Mouse (Mus musculus): Measurements from ENCODE around the gene Irx6. TPM values are rescaled to one million over a fixed set of nuclear protein-coding genes. Genes with fewer than 3 reads are reported as not detected.

Irx6 gene
- polyA plus RNA-seq, 1 experiment from 2014 or later = 0.69 TPM

GRCm38 (mm10) chr8:92671892-92672291 lies 2.2 kb upstream of the Irx6 start:
- DNase-seq (ENCODE audit: low spot score) = peak; percentile 11
- 70% methylated on average over 4 of the region's 4 CpGs for WGBS

GRCm38 (mm10) chr8:92673101-92673500 lies 987 bp upstream of the Irx6 start:
- no peak overlapping the region for H3K27ac ChIP-seq (ENCODE audit: low read depth, low read length)
- peak overlapping the region; percentile 46 for H3K4me3 ChIP-seq (ENCODE audit: low read depth, low read length)
- H3K27me3 ChIP-seq (ENCODE audit: control insufficient read depth, insufficient read depth, low read length) = peaks cover 41% of the 10 kb centered on the region
- H3K9me3 ChIP-seq (ENCODE audit: control insufficient read depth, low read length) = no peaks in the 10 kb centered on the region
- DNase-seq (ENCODE audit: low spot score) = no peak
- H3K4me1 ChIP-seq (replicated peaks; ENCODE audit: control insufficient read depth, insufficient read depth, low read length) = no peaks in the 10 kb centered on the region
- WGBS = 3% methylated on average over 11 of the region's 11 CpGs
- 0 out of 2 replicates have a peak, but pooled peaks have one; percentile 2 for ATAC-seq (ENCODE audit: low FRiP score)
- H3K9ac ChIP-seq (ENCODE audit: low read depth, low read length) = no peak overlapping the region
- peak overlapping the region; percentile 99 for H3K4me2 ChIP-seq (replicated peaks; ENCODE audit: low read depth, low read length)
- no peaks in the 10 kb centered on the region for H3K36me3 ChIP-seq (ENCODE audit: control insufficient read depth, insufficient read depth, low read length)

More at GRCm38 (mm10) chr8:92671892-92672291, 2.2 kb upstream of the Irx6 start:
- Histone ChIP-seq H3K27me3 (ENCODE audit: control insufficient read depth, insufficient read depth, low read length) (peaks cover 31% of the 10 kb centered on the region), H3K9me3 (ENCODE audit: control insufficient read depth, low read length) (no peaks in the 10 kb centered on the region), H3K4me3 (ENCODE audit: low read depth, low read length) (no peak overlapping the region), H3K36me3 (ENCODE audit: control insufficient read depth, insufficient read depth, low read length) (no peaks in the 10 kb centered on the region), H3K27ac (ENCODE audit: low read depth, low read length) (no peak overlapping the region), H3K4me1 (replicated peaks; ENCODE audit: control insufficient read depth, insufficient read depth, low read length) (no peaks in the 10 kb centered on the region), H3K9ac (ENCODE audit: low read depth, low read length) (no peak overlapping the region), H3K4me2 (replicated peaks; ENCODE audit: low read depth, low read length) (no peak overlapping the region)
- ATAC-seq (ENCODE audit: low FRiP score) = no peak

DNA sequence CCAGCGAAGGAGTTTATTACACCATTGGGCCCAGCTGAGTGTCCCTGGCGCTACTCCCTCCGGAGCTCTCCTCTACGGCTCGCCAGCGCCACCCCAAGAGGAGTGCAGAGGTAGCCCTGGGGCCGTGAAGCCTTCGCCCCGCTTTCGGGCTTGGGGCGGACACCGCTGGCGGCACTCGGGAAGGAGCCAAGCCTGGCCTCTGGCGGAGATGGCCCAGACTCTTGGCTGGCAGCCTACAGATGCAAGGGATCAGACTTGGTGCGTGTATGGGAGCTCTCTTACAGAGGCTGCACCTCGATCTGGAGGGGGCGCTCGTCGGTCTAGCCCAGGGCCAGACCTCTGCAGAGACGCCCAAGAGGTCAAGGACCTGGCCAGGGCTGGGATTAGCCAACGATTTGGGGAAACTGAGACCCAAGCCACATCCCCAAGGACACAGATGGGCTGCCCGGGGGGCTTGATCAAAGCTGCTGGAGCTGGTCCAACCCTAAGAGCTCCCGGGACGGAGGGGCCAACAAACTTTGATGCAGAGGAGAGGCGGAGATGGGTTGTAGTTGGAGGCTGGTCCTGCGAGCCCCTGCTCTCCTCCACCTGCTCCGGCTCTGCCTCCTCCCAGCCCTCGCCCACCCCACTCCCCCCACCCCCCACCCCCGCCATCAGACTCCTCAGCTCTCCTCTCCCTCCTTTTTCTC lies 389 bp upstream of the Irx6 start:
- Histone ChIP-seq H3K4me1 (replicated peaks; ENCODE audit: control insufficient read depth, insufficient read depth, low read length) (no peaks in the 10 kb centered on the region), H3K36me3 (ENCODE audit: control insufficient read depth, insufficient read depth, low read length) (no peaks in the 10 kb centered on the region), H3K4me3 (ENCODE audit: low read depth, low read length) (peak overlapping the region; percentile 46), H3K4me2 (replicated peaks; ENCODE audit: low read depth, low read length) (peak overlapping the region; percentile 99), H3K27me3 (ENCODE audit: control insufficient read depth, insufficient read depth, low read length) (peaks cover 46% of the 10 kb centered on the region), H3K27ac (ENCODE audit: low read depth, low read length) (no peak overlapping the region), H3K9ac (ENCODE audit: low read depth, low read length) (peak overlapping the region; percentile 52; the same call in 1 of the 2 replicates), H3K9me3 (ENCODE audit: control insufficient read depth, low read length) (no peaks in the 10 kb centered on the region)
- ATAC-seq (ENCODE audit: low FRiP score) = peak; percentile 82
- DNase-seq (ENCODE audit: low spot score) = peak; percentile 81
- WGBS = 0% methylated on average over 28 of the region's 30 CpGs

DNA sequence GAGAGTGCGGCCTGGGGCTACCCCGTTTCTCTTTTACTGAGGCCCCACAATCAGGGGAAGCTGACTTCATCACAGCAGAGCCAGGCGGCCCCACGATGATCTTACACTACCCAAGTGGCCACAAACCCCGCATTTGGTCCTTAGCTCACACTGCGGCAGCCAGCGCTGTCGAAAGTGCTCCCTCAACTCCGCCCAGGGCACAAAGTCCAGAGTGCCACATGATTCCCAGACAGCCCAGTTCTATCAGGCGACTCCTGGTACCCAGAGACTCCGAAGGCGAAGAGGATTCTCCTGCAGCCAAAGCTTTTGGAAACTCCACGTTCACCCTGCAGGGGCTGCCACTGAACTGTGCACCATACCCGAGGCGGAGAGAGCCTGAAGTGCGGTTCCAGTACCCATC lies 4.3 kb downstream of the Irx6 start:
- Histone ChIP-seq H3K4me3 (ENCODE audit: low read depth, low read length) (no peak overlapping the region), H3K27me3 (ENCODE audit: control insufficient read depth, insufficient read depth, low read length) (peaks cover 47% of the 10 kb centered on the region), H3K9me3 (ENCODE audit: control insufficient read depth, low read length) (no peaks in the 10 kb centered on the region), H3K4me2 (replicated peaks; ENCODE audit: low read depth, low read length) (peak overlapping the region; percentile 12; the same call in 1 of the 2 replicates), H3K36me3 (ENCODE audit: control insufficient read depth, insufficient read depth, low read length) (no peaks in the 10 kb centered on the region), H3K4me1 (replicated peaks; ENCODE audit: control insufficient read depth, insufficient read depth, low read length) (no peaks in the 10 kb centered on the region), H3K9ac (ENCODE audit: low read depth, low read length) (no peak overlapping the region), H3K27ac (ENCODE audit: low read depth, low read length) (no peak overlapping the region)
- ATAC-seq (ENCODE audit: low FRiP score) (no peak), DNase-seq (ENCODE audit: low spot score) (peak; percentile 46)
- 12% methylated on average over 16 of the region's 16 CpGs for WGBS

DNA sequence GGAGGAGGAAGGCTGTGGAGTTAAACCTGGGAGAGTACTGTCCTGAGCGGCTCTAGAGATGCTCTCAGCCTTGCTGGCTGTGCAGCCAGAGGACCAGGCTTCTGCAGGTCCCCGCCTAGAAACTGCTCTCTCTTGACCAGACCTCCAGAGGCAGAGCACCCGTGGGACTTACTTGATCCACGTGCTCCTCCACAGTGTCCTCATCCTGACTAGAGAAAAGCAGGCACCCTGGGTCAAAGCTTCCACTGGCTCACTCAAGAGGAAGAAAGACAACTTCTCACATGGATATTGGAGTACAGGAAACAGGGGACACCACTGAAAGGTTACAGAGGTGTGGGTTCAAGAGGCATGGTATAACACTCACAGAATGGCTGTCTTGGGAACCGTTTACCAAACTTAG lies 23.3 kb downstream of the Irx6 start:
- Histone ChIP-seq H3K4me1 (replicated peaks; ENCODE audit: control insufficient read depth, insufficient read depth, low read length) (no peaks in the 10 kb centered on the region), H3K9ac (ENCODE audit: low read depth, low read length) (no peak overlapping the region), H3K36me3 (ENCODE audit: control insufficient read depth, insufficient read depth, low read length) (no peaks in the 10 kb centered on the region), H3K27ac (ENCODE audit: low read depth, low read length) (no peak overlapping the region), H3K4me2 (replicated peaks; ENCODE audit: low read depth, low read length) (no peak overlapping the region), H3K27me3 (ENCODE audit: control insufficient read depth, insufficient read depth, low read length) (no peaks in the 10 kb centered on the region), H3K9me3 (ENCODE audit: control insufficient read depth, low read length) (no peaks in the 10 kb centered on the region), H3K4me3 (ENCODE audit: low read depth, low read length) (no peak overlapping the region)
- 88% methylated on average over 5 of the region's 5 CpGs for WGBS
- no peak for ATAC-seq (ENCODE audit: low FRiP score)
- DNase-seq (ENCODE audit: low spot score) = no peak

DNA sequence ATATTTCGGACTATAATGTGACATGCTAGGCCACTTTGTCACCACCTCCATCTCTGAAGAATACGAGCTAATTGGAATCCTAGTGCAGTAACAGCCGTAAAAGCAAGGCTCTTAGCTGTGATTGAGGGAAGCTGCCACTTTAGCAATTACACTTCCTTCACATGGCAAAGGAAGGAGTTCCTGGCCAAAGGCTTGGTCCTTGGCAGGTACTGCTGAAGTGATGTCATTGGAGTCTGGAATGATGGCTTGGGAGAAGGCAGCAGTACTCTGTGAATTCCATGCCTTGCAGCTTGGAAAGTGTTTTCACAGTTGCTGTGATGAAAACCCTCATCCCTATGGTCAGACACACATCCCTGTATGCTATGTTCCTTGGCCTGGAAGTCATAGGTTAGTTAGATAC lies 24.3 kb downstream of the Irx6 start:
- ATAC-seq (ENCODE audit: low FRiP score) (no peak), DNase-seq (ENCODE audit: low spot score) (no peak)
- H3K4me1 ChIP-seq (replicated peaks; ENCODE audit: control insufficient read depth, insufficient read depth, low read length) = no peaks in the 10 kb centered on the region
- H3K9me3 ChIP-seq (ENCODE audit: control insufficient read depth, low read length) = no peaks in the 10 kb centered on the region
- H3K4me3 ChIP-seq (ENCODE audit: low read depth, low read length) = no peak overlapping the region
- H3K27ac ChIP-seq (ENCODE audit: low read depth, low read length) = no peak overlapping the region
- no peak overlapping the region for H3K4me2 ChIP-seq (replicated peaks; ENCODE audit: low read depth, low read length)
- no peak overlapping the region for H3K9ac ChIP-seq (ENCODE audit: low read depth, low read length)
- H3K36me3 ChIP-seq (ENCODE audit: control insufficient read depth, insufficient read depth, low read length) = no peaks in the 10 kb centered on the region
- 79% methylated on average over 3 of the region's 3 CpGs for WGBS
- H3K27me3 ChIP-seq (ENCODE audit: control insufficient read depth, insufficient read depth, low read length) = no peaks in the 10 kb centered on the region

GRCm38 (mm10) chr8:92699922-92700540 lies 25.9 kb downstream of the Irx6 start:
- DNase-seq (ENCODE audit: low spot score) (no peak), ATAC-seq (ENCODE audit: low FRiP score) (no peak)
- Histone ChIP-seq H3K27ac (ENCODE audit: low read depth, low read length) (no peak overlapping the region), H3K4me3 (ENCODE audit: low read depth, low read length) (no peak overlapping the region), H3K27me3 (ENCODE audit: control insufficient read depth, insufficient read depth, low read length) (no peaks in the 10 kb centered on the region), H3K9ac (ENCODE audit: low read depth, low read length) (no peak overlapping the region), H3K4me1 (replicated peaks; ENCODE audit: control insufficient read depth, insufficient read depth, low read length) (no peaks in the 10 kb centered on the region), H3K36me3 (ENCODE audit: control insufficient read depth, insufficient read depth, low read length) (no peaks in the 10 kb centered on the region), H3K4me2 (replicated peaks; ENCODE audit: low read depth, low read length) (no peak overlapping the region), H3K9me3 (ENCODE audit: control insufficient read depth, low read length) (no peaks in the 10 kb centered on the region)
- 69% methylated on average over 8 of the region's 8 CpGs for WGBS

- WGBS = 81% methylated on average over 3 of the region's 3 CpGs
- no peak for ATAC-seq (ENCODE audit: low FRiP score)
- no peak for DNase-seq (ENCODE audit: low spot score)
These were observed 29.3 kb downstream of the Irx6 start for GRCm38 (mm10) chr8:92703375-92703774.

GRCm38 (mm10) chr8:92706311-92706710 lies 32.2 kb downstream of the Irx6 start:
- Histone ChIP-seq H3K27me3 (ENCODE audit: control insufficient read depth, insufficient read depth, low read length) (no peaks in the 10 kb centered on the region), H3K4me3 (ENCODE audit: low read depth, low read length) (no peak overlapping the region), H3K9ac (ENCODE audit: low read depth, low read length) (no peak overlapping the region), H3K27ac (ENCODE audit: low read depth, low read length) (no peak overlapping the region), H3K4me1 (replicated peaks; ENCODE audit: control insufficient read depth, insufficient read depth, low read length) (no peaks in the 10 kb centered on the region), H3K9me3 (ENCODE audit: control insufficient read depth, low read length) (no peaks in the 10 kb centered on the region), H3K4me2 (replicated peaks; ENCODE audit: low read depth, low read length) (no peak overlapping the region), H3K36me3 (ENCODE audit: control insufficient read depth, insufficient read depth, low read length) (no peaks in the 10 kb centered on the region)
- no peak for ATAC-seq (ENCODE audit: low FRiP score)
- no peak for DNase-seq (ENCODE audit: low spot score)
- 63% methylated on average over 2 of the region's 2 CpGs for WGBS

More at GRCm38 (mm10) chr8:92703375-92703774, 29.3 kb downstream of the Irx6 start:
- H3K36me3 ChIP-seq (ENCODE audit: control insufficient read depth, insufficient read depth, low read length) = no peaks in the 10 kb centered on the region
- H3K27ac ChIP-seq (ENCODE audit: low read depth, low read length) = no peak overlapping the region
- no peaks in the 10 kb centered on the region for H3K9me3 ChIP-seq (ENCODE audit: control insufficient read depth, low read length)
- no peaks in the 10 kb centered on the region for H3K27me3 ChIP-seq (ENCODE audit: control insufficient read depth, insufficient read depth, low read length)
- H3K4me2 ChIP-seq (replicated peaks; ENCODE audit: low read depth, low read length) = no peak overlapping the region
- H3K4me3 ChIP-seq (ENCODE audit: low read depth, low read length) = no peak overlapping the region
- no peaks in the 10 kb centered on the region for H3K4me1 ChIP-seq (replicated peaks; ENCODE audit: control insufficient read depth, insufficient read depth, low read length)
- H3K9ac ChIP-seq (ENCODE audit: low read depth, low read length) = no peak overlapping the region

Data from hindbrain, embryonic 11.5 days (tissue).